Mouse (Mus musculus) heart, postnatal 25 days (tissue): ENCODE data around the gene Papln. TPM values are rescaled to one million over a fixed set of nuclear protein-coding genes. Genes with fewer than 3 reads are reported as not detected.

ENCODE experiments used
- DNase-seq: peaks from one replicate; pipeline ENCODE4 v3.0.0; 2022; ENCODE audit warnings: low spot score
- intact Hi-C: fragments of 180-260 bp; cut with DNase I; formaldehyde crosslinking; loops from one replicate; pipeline ENCODE4 v1.15.1; 2025
- total RNA-seq, 2 experiments: library from RNA; stranded (reverse); gene quantifications; 2 replicates each; pipeline ENCODE4 v1.2.3; 2021

The Papln gene
- total RNA-seq, result 10 to 100 TPM in 1 of 2 experiments, 1 to 10 TPM in 1; 9.6 to 13.4 TPM

GRCm38 (mm10) chr12:83763311-83764043, at the start of gene Papln:
Gene Papln, plus strand, starts transcription at chr12:83763634.
- intact Hi-C loops, result no loop called here
- no peak for DNase-seq

DNA sequence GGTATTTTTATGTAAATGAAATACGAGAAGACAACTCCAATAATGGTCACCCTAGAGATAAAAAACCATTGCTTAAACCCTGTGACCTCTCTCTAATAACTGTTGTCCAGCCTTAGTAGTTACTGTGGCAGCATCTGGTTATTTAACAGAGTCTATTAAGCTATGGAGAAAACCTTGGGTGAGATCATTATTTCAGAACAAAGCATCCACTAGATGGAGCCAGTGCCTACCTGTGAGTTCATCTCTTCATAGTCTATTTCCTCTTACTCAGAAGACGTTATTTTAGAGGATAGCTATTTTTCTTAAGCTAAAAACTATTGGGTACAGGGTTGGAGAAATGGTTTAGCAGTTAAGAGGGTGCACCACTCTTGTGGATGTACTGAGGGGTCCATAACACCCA, 49.7 kb upstream of the Papln start:
- intact Hi-C loops, result loop anchor here (1.0 to 10.0 kb wide), 3 partner anchors 58 to 321 kb away; partner anchors contain the start of genes Acot4 and Gm49366
- no peak for DNase-seq

DNA sequence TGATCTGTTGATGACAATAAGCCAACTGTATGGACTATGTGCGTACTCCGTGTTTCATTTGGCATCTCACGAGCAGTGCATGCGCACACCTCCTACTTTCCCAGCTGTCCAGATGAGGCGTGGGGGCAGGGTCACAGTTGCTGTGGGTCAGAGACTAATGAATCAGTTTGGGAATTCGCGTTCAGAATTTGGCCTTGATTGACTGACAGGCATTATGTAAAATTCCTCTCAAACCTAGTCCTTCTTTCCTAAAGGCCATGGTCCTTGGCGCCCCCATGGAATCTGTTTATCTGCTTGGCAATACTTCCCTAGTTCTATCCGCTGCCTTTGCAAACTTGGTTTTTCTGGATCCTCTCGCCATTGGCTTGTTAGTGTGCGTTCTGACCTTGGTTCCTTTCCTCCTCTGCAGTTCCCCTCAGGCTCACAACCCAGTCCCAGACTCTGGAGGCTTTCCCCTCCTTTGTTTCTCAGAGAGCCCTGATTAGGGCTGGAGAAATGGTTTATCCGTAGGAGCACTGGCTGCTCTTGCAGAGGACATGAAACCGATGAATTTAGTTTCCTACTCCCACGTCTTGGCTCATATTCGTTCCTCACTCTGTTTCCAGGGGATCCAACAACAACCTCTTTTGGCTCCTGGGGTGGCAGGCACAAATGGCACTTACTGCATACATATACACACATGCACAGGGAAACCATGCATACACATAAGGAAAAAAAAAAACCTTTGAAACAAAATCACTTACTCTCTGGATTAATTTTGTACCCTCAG, 46.8 kb upstream of the Papln start:
- DNase-seq, result no peak
- intact Hi-C loops, result loop anchor here (10.0 kb wide), 1 partner anchor 318 kb away; the partner anchor contains the start of genes Acot4 and Gm49366

DNA sequence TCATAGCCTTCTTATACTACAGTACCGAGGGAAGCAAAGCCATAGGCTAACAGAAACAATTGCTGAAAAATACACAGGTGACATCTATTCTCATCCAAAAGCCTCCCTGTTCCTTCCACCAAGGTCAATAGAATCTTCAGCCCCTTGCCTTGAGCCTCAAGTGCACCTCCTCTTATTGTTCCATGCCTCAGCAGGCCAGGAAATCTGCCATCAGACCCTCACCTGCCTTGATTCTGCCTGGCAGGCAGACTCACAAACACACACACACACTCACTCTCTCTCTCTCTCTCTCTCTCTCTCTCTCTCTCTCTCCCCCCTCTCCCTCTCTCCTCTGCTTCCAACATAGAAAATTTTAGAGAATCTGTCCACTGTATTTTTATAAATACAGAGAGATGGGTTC, 44.0 kb upstream of the Papln start:
- no peak for DNase-seq
- intact Hi-C loops, result loop anchor here (10.0 kb wide), 1 partner anchor 315 kb away; the partner anchor contains the start of genes Acot4 and Gm49366

GRCm38 (mm10) chr12:83721281-83721680, 42.2 kb upstream of the Papln start:
- DNase-seq, result no peak
- intact Hi-C loops, result no loop called here

DNA sequence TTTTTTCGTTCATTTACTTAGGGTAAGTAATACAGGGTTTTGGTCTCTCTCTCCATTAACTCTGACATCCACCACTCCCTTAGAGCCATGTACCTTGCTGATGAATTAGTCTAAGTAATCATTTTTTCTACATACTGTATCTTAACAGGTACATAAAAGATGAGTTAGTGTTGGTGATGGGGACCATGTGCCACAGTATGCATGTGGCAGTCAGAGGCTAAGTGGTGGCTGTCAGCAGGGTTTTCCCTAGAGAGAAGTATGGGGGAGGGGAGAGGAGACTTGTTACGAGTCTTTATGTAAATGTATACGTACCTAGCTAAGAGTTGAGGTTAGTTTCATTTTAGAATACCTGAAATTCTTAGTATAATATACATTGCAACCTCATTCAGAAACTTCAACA, 40.4 kb upstream of the Papln start:
- intact Hi-C loops, result no loop called here
- no peak for DNase-seq

- no peak for DNase-seq
- intact Hi-C loops, result no loop called here
These were observed 36.7 kb upstream of the Papln start for GRCm38 (mm10) chr12:83726510-83727308.

- DNase-seq, result no peak
- intact Hi-C loops, result loop anchor here (5.0 kb wide), 1 partner anchor 35 kb away; no protein-coding TSS in a partner anchor
These were observed 31.2 kb upstream of the Papln start for GRCm38 (mm10) chr12:83732225-83732624.

DNA sequence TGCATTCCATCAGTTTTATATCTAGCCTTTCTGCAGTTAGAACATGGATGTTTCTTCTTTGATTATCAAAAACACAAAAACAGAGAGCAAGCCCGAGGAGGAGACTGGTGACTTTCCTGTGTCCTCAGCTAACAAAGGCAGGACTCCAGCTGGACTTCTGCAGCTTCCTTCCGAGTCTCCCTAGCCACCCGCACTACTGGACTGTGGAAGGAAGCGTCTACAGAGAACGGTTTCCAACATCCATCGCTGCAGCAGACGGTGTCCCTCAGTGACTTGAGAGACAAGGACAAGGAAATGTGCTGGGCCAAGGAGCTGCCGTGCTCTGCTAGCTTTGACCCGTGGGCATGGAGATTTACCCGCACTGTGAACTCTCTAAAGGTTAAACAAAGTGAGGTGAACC, 29.4 kb upstream of the Papln start:
- DNase-seq, result peak; percentile 23

DNA sequence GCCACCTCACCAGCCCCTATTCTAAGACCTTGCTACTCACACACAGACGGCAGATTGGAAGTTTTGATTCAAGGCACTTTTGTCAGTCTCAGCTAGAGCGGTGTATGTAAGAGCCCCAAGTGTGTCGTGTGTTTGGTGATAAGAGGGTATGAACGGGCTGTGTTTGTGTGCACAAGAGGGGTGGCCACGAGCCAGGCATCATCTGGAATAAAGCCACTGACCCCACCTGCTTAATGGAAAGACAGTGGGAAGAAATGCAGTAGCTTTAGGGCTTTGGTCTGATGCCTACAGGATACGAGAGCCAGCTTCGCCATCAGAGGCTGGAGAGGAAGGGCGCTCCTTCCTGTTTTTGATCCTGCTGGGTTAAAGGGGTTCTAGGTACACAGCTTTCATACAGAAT, 27.2 kb upstream of the Papln start:
- DNase-seq, result no peak
- intact Hi-C loops, result no loop called here

More for the DNA sequence above, 29.4 kb upstream of the Papln start:
- intact Hi-C loops, result loop anchor here (5.0 kb wide), 1 partner anchor 33 kb away; no protein-coding TSS in a partner anchor

GRCm38 (mm10) chr12:83738651-83739050, 24.8 kb upstream of the Papln start:
- intact Hi-C loops, result no loop called here
- DNase-seq, result no peak

DNA sequence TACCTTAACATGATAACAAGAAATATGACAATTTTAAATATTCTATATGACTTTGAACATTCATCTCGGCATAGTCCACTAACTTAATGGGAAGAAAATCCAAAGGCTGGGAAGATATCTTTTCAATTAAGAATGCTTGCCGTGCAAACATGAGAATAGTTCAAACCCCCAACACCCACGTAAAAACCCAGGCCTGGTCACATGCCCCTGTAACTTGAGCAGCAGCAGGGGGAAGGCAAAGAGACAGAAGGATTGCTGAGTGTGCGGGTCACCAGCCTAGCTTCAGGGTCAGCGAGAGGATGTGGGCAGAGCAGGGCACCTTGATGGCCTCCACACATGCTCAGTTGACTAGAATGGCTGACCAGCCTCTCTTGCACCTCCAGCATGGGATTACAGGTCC, 21.7 kb upstream of the Papln start:
- no peak for DNase-seq
- intact Hi-C loops, result no loop called here

- no peak for DNase-seq
- intact Hi-C loops, result no loop called here
These were observed 20.6 kb upstream of the Papln start for GRCm38 (mm10) chr12:83742834-83743233.

GRCm38 (mm10) chr12:83743712-83744111, 19.7 kb upstream of the Papln start:
- intact Hi-C loops, result no loop called here
- no peak for DNase-seq

DNA sequence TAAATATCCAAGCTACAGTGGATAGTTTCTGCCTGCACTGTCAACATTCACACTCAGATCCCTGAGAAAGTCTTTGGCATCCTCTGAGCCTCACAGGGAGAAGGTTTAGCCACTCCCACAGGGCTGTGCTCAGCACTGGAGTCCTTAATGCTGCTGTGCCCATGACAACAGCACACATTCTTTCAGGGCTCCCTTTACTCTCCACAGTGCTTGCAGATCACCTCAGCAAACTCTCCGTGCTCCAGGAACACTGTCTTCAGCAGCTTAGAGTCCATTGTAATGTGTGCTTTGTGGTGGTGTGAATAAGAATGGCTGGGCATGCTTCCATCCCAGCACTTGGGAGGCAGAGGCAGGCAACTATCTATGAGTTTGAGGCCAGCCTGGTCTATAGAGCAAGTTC, 14.2 kb upstream of the Papln start:
- intact Hi-C loops, result no loop called here
- DNase-seq, result no peak

GRCm38 (mm10) chr12:83752495-83752894, 10.9 kb upstream of the Papln start:
- DNase-seq, result no peak

GRCm38 (mm10) chr12:83758735-83759134, 4.7 kb upstream of the Papln start:
- DNase-seq, result no peak
- intact Hi-C loops, result no loop called here

More at GRCm38 (mm10) chr12:83752495-83752894, 10.9 kb upstream of the Papln start:
- intact Hi-C loops, result no loop called here

DNA sequence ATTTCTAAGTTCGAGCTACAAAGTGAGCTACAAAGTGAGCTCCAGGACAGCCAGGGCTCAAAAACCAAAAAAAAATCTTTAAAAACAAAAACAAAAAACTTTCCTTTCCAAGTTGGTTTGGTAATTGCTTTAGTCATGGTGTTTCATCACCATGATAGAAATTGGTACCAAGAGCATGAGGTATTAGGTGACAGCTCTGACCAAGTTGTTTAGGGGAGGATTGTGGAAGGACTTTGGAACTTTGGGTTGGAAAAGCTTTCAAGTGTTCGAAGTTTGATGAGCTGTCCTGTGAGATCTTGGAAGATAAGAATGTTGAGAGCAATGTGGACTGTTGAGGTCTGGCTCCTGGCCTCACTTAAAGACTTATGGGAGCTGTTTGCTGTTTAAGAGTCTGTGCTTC, 3.2 kb upstream of the Papln start:
- intact Hi-C loops, result no loop called here
- DNase-seq, result no peak

DNA sequence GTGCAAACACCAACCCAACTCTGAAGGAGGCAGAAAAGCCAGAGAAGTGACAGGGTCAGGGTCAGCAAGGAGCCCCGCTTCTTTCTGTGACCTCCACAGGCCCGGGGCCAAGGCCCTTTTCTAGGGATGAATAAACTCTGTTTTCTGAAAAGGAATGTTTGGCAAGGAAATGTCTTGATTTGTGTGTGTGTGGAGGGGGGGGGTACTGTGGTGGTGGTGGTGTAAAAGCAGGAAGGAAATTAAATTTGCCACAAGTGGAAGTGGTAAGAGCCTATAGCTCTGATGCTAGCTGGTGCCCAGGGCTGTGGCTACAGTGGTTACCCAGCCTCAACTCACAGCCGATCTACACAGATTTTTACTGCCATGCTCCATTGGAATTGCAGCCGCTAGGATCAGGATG, 728 bp upstream of the Papln start:
- intact Hi-C loops, result no loop called here
- no peak for DNase-seq

GRCm38 (mm10) chr12:83764044-83764365, 571 bp downstream of the Papln start:
- no peak for DNase-seq
- intact Hi-C loops, result no loop called here
